Mouse (Mus musculus): ENCODE results near the gene Rph3a. TPM values are rescaled to one million over a fixed set of nuclear protein-coding genes. Genes with fewer than 3 reads are reported as not detected.
"Not testable (repeated sequence)": the region's sequence is repeated elsewhere in the genome, so short reads cannot be mapped to it uniquely, and the experiment has no call there.

Rph3a gene
- polyA plus RNA-seq, 1 experiment = 188 TPM

- DNase-seq (ENCODE audit: extremely low spot score in 1 of 2, low spot score in 1 of 2) = no peak
These were observed 33.8 kb downstream of the Rph3a start for GRCm38 (mm10) chr5:120976138-120976537.

DNA sequence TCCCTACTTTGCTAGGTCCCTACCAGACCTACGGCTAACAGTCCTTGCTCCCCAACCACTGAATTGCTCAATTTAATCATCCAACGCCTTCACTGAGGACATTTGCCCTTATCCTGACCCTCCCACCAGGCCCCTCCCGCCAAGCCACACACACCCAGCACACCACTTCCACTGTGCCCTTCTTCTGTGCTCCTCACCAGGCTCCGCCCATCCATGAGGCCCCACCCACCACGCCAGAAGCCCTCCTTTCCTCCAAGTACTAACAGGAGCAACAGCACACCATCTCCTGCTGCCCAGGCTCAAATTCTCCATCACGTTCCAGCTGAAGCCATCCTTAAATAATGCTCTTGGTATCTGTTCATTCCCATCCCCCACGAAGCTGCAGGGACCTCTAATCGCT lies 35.4 kb downstream of the Rph3a start:
- no peak for DNase-seq (ENCODE audit: extremely low spot score in 1 of 2, low spot score in 1 of 2)

- peak in 1 of 2 experiments; percentile 30 for DNase-seq (ENCODE audit: extremely low spot score in 1 of 2, low spot score in 1 of 2)
These were observed 37.6 kb downstream of the Rph3a start for GRCm38 (mm10) chr5:120972278-120972677.

- no peak for DNase-seq (ENCODE audit: extremely low spot score in 1 of 2, low spot score in 1 of 2)
These were observed 38.6 kb downstream of the Rph3a start for GRCm38 (mm10) chr5:120971326-120971725.

DNA sequence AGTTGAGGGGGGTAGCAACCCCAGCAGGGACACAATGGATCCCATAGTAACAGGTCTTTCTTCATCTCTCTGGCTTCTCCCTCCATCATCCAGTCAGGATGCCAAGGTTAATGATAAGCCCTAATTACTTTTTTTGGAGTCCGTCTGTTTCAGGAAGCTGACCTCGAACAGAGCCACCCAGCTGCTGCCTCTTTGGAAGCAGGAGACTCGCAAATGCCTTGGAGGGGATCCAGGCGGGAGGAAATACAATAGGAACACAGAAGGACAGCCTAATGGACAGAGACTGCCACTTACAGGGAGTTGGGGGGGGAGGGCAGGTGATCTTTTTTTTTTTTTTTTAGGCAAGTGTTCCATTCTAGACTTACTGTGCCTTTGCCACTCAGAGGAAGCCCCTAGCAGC lies 40.2 kb downstream of the Rph3a start:
- DNase-seq (ENCODE audit: extremely low spot score in 1 of 2, low spot score in 1 of 2) = peak in 1 of 2 experiments; percentile 45

- no peak for DNase-seq (ENCODE audit: extremely low spot score in 1 of 2, low spot score in 1 of 2)
These were observed 41.1 kb downstream of the Rph3a start for GRCm38 (mm10) chr5:120968799-120969198.

DNA sequence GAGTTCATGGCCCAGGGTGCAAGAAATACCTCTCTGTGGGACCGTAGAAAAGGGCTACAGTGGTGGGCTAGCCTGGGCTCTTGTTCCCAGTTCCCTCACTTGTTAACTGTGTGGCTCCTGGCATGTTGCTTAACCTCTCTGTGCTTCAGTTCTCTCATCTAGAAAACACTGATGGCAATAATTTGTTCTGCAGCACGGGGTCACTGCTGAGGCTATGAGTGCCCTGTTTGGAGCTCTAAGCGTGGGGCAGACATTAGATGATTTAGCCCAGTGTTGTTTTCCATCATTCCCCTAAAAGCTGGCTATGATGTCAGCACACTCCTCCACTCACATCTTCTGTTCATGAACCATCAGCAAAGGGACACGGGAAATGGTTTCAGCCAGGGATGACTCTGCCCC lies 41.8 kb downstream of the Rph3a start:
- no peak for DNase-seq (ENCODE audit: extremely low spot score in 1 of 2, low spot score in 1 of 2)

GRCm38 (mm10) chr5:120967355-120968133 lies 42.3 kb downstream of the Rph3a start:
- no peak for DNase-seq (ENCODE audit: extremely low spot score in 1 of 2, low spot score in 1 of 2)

- no peak for DNase-seq (ENCODE audit: extremely low spot score in 1 of 2, low spot score in 1 of 2)
These were observed 43.0 kb downstream of the Rph3a start for GRCm38 (mm10) chr5:120966894-120967293.

DNA sequence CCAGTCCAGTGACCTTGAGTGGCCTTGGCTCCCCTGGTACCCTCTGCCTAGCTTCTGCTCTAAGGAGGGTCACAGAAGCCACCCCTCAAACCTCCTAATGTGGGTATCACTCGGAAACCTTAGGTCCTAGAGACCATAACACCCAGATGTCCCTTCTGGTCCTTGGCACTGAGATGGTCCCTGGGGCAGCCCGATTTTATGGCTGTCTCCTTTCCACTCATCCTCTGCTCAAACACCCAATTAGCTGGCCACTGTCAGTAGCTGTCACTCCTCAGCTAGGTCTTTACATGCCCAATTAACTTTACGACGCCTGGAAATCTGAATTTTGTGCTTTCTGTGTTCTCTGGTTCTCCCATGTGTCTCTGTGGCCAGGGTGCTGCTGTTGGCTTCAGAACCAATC lies 43.7 kb downstream of the Rph3a start:
- no peak for DNase-seq (ENCODE audit: extremely low spot score in 1 of 2, low spot score in 1 of 2)

DNA sequence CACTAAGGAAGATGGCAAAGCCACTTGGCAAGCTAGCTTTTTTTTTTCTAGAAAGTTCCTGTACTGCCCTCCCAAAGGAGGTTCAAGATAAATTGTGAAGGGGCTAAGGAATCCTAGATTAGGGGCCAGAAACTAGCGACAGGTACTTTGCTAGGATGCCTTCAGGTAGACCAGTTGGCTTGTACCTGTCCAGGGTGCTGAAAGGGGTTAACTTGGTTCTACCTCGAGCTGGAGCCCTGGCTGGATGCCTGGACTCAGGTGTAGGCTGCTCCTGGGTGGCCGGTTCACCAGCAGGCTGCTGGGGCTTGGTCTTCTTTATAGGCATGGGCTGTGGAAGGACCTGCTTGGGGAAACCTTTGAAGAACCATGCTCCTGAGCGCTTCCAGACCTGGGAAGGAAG lies 48.9 kb downstream of the Rph3a start:
- no peak for DNase-seq (ENCODE audit: extremely low spot score in 1 of 2, low spot score in 1 of 2)

DNA sequence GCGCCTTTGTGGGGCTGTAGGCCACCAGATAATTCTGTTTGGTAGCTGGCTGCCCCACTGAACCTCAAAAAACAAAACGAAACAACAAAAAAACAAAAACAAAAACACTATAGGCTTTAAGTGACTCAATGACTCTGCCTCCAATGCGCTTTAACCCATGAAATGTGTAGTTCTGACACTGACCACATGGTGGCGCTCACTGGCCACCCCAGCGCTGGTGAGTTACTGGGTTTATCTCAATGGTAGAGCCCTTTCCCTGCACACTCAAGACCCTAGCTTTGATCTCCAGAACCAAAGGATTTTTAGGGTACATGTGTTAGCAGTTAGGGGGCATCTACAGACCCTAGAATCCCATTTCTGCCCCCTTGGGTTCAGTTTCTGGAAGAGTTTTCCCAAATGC lies 55.9 kb downstream of the Rph3a start:
- DNase-seq (ENCODE audit: extremely low spot score in 1 of 2, low spot score in 1 of 2) = peak in 1 of 2 experiments; percentile 77

- no peak for DNase-seq (ENCODE audit: extremely low spot score in 1 of 2, low spot score in 1 of 2)
These were observed 57.6 kb downstream of the Rph3a start for GRCm38 (mm10) chr5:120952242-120952770.

GRCm38 (mm10) chr5:120942076-120942475 lies 67.8 kb downstream of the Rph3a start:
- no peak for DNase-seq (ENCODE audit: extremely low spot score in 1 of 2, low spot score in 1 of 2)

GRCm38 (mm10) chr5:120938586-120938985 lies 71.3 kb downstream of the Rph3a start:
- DNase-seq (ENCODE audit: extremely low spot score in 1 of 2, low spot score in 1 of 2) = no peak

GRCm38 (mm10) chr5:120937841-120938240 lies 72.1 kb downstream of the Rph3a start:
- no peak for DNase-seq (ENCODE audit: extremely low spot score in 1 of 2, low spot score in 1 of 2)

DNA sequence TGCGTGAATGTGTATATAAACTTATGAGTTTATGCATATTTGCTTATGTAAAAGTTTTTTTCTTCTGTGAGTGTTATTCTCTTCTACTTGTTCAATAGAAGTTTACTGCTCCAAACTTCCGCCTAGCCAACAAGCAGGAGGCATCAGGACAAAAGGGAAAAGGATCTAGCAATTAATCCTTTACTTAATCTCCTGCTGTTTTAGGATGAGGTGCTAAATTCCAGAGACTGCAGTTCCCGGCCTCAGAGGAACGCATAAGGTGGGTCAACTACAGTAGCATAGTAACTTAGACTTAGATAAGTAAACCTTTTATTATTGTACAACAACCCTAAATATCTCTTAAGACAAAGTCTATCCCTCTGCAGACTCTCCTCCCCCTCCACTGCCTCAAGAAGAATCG lies 75.9 kb downstream of the Rph3a start:
- no peak for DNase-seq (ENCODE audit: extremely low spot score in 1 of 2, low spot score in 1 of 2)

DNA sequence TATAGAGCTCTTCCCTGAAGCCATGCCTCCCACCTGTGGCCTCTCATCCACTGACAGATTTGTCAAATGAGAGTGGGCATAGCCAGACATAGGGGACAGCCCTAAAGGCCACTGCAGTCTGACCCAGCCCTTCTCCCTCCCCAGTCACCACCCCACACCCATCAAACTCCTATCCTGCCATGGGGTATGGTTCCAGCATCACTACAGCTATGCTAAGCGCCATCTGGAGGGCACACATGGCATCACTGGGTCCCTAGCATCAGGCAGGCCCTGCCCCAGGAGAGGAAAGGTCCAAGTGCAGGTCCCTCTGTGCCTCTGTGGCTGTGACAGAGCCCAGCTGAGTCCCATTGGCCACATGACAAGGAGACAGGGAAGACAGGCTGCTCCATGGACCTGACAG lies 82.9 kb downstream of the Rph3a start:
- no peak for DNase-seq (ENCODE audit: extremely low spot score in 1 of 2, low spot score in 1 of 2)

GRCm38 (mm10) chr5:120926311-120926710 lies 83.6 kb downstream of the Rph3a start:
- not testable (repeated sequence) for DNase-seq (ENCODE audit: extremely low spot score in 1 of 2, low spot score in 1 of 2)

DNA sequence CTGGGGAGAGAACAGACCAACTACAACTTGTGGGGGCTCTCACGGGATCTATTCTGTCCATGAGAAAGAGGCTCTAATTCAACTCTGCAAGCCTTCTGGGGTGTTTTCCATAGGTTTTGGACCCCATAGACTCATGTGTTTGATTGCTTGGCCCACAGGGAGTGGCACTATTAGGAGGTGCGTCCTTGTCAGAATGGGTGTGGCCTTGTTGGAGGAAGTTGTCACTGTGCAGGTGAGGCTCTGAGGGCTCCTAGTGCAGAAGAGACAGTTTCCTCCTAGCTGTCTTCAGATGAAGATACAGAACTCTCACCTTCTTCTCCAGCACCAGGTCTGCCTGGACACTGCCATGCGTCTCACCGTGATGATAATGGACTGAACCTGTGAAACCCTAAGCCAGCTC lies 85.4 kb downstream of the Rph3a start:
- not testable (repeated sequence) for DNase-seq (ENCODE audit: extremely low spot score in 1 of 2, low spot score in 1 of 2)

DNA sequence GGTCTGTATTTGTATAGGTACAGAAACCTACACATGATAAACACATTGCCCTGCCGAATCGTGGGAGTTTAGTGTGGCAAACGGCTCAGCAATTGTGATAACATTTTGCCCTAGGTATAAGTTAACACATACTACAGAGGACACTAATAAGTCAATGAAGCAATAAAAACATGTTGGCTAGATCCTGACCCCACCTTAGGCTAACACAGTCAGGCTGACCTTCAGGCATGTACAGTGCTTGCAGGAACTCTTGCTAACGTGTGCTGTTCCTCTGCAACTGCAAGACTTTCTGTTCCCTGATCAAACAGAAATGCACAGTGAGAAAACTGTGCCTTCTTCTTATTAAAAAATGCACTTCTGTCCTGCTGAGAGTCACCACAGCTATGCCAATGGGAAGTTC lies 85.9 kb downstream of the Rph3a start:
- no peak for DNase-seq (ENCODE audit: extremely low spot score in 1 of 2, low spot score in 1 of 2)

DNA sequence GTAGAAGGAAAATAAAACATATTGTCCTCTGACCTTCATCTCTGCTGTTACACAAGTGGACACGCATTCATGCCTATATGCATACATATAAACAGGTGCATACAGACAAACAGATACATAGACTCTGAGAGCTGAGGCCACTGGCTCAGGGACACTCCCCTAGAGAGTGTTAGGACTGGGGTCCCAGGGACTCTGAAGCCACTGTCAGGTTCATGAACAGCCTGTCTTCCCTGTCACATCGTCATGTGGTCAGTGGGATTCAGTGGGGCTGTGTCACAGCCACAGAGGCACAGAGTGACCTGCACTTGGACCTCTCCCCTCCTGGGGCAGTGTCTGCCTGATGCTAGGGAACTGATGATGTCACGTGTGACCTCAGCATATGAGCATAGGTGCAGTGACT lies 89.6 kb downstream of the Rph3a start:
- no peak for DNase-seq (ENCODE audit: extremely low spot score in 1 of 2, low spot score in 1 of 2)

Data from frontal cortex, adult 2 months (tissue).